Mouse (Mus musculus): Measurements from ENCODE around the gene Ezh1.

DNA sequence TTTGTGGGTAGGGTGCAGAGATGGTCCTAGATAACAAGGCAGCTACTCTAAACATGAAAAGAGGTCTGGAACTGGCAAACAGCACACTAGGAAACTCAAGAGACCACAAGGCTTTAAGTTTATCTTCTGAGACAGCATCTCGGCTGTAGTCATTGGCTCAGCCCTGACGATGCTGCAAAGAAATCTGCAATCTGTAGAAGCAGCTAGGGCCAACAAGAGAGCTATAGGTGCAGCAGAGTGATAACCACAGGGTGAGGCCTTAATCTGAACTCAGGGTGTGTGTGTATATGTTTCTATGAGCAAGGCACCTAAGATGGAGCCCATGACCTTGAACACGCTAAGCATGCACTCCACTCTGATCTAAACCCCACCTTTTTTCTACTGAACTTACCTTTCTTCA is 26.7 kb downstream of the Ezh1 start:
- no peak for TF ChIP-seq CTCF (IDR thresholded peaks at IDR 0.05; ENCODE audit: borderline replicate concordance, insufficient read depth, low read length)
- no peak for TF ChIP-seq POLR2A (IDR thresholded peaks at IDR 0.05; ENCODE audit: low read depth, low read length)
